Mouse (Mus musculus) ES-Bruce4 (cell line): ENCODE measurements around the gene Rab39.

Source experiments
- CTCF ChIP-seq: IDR thresholded peaks from one replicate; pipeline ENCODE4 v1.8.1; 2011; ENCODE audit warnings: low read depth, low read length
- POLR2A ChIP-seq: IDR thresholded peaks from one replicate; pipeline ENCODE4 v1.8.1; 2011; ENCODE audit warnings: low read length; ENCODE audit not compliant: insufficient read depth

DNA sequence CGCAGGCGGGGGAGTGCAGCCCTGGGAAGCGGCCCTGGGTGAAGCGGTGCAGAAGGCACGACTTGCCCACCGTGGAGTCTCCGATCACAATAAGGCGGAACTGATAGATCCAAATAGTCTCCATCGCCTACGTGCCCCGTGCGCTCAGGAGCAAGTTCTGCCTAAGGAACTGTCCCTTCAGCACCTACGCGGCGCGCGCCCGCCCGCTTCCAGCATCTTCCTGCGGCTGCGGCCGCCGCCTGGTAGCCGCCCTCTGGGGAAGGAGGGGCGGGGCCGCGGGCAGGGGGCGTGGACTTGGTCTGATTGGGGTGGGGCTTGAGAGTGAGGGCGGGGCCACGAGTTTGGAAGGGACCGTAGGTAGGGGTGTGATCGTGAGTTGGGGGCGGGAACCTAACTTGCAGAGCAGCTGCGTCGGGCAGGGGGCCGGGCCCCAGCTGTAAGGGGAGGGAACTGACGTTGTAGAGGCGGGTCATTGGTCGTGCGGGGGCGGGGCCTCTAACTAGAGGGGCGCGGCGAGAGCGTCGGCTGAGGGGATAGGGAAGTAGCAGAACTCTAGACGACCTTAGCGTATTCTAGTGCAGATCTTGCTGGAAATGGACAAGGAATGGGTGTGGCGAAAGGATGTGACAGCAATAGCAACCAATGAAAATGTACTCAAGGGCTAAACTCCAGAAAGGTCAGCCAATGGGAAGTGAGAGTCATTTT, at the start of gene Rab39:
- TF ChIP-seq CTCF, result no peak
- peak; percentile 39 for TF ChIP-seq POLR2A
